Mouse (Mus musculus): ENCODE results near the gene Nr1h2. TPM values are rescaled to one million over a fixed set of nuclear protein-coding genes. Genes with fewer than 3 reads are reported as not detected.

Gene Nr1h2
- polyA plus RNA-seq, 1 experiment from 2014 or later = 62.0 TPM

DNA sequence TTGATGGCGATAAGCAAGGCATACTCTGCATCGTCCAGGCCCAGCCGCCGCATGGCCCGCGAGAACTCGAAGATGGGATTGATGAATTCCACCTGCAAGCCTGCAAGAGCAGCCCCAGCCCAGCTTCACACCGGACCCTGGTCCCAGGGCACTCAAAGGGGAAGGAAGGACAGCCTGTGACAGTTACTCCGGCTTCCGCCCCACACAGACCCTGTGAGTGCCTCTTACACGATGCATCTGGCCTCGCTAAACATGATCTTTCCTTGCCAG is 3.4 kb downstream of the Nr1h2 start:
- Histone ChIP-seq H3K36me3 (ENCODE audit: control insufficient read depth, insufficient read depth, low read length) (peaks cover 28% of the 10 kb centered on the region), H3K4me2 (ENCODE audit: low read length) (no peak overlapping the region), H3K4me3 (replicated peaks; ENCODE audit: low read depth, low read length) (no peak overlapping the region), H3K27ac (replicated peaks; ENCODE audit: low read depth, low read length) (no peak overlapping the region), H3K27me3 (ENCODE audit: control insufficient read depth, insufficient read depth, low read length) (no peaks in the 10 kb centered on the region), H3K9ac (replicated peaks; ENCODE audit: low read length) (no peak overlapping the region), H3K9me3 (ENCODE audit: control insufficient read depth, low read length) (no peaks in the 10 kb centered on the region), H3K4me1 (ENCODE audit: control insufficient read depth, insufficient read depth, low read length) (peaks cover 16% of the 10 kb centered on the region)
- ATAC-seq (ENCODE audit: low FRiP score, low TSS enrichment) = no peak
- DNase-seq = no peak
- WGBS = 98% methylated on average over 12 of the region's 12 CpGs

DNA sequence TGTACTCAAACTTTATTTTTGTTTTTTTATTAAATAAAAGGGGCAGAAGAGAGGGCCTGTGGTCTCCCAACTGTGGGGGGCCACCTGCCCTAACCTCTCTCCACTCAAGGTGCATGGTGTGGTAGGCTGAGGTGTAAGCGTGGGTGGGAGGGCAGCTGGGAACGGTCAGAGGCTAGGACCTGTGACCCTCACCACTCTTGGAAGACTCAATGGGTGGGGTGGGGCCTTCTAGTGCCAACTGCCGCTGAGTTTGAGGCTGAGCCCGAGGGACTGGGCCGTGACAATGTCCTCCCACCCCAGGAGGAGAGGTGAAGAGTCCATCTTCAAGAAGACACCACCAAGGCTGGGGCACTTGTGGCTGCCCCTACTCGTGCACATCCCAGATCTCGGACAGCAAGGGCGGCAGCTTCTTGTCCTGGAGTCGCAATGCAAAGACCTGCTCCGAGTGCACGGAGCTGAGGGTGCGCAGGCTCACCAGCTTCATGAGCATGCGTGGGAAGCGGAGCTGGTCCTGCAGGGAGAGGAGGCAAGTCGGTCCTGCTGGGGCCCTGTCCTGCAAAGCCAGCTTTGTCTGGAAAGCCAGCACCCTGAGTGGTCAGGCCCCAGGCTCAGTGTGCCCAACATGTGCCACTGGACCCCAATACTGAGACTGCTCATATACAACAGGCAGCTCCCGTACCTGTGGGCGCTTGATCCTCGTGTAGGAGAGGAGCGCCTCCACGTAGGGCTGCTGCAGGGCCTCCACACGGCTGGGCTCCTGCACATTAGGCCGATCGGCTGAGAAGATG is 3.9 kb downstream of the Nr1h2 start:
- no peak for DNase-seq
- H3K27ac ChIP-seq (replicated peaks; ENCODE audit: low read depth, low read length) = no peak overlapping the region
- H3K27me3 ChIP-seq (ENCODE audit: control insufficient read depth, insufficient read depth, low read length) = no peaks in the 10 kb centered on the region
- no peak overlapping the region for H3K4me2 ChIP-seq (ENCODE audit: low read length)
- peaks cover 28% of the 10 kb centered on the region for H3K36me3 ChIP-seq (ENCODE audit: control insufficient read depth, insufficient read depth, low read length)
- no peak overlapping the region for H3K9ac ChIP-seq (replicated peaks; ENCODE audit: low read length)
- peaks cover 16% of the 10 kb centered on the region for H3K4me1 ChIP-seq (ENCODE audit: control insufficient read depth, insufficient read depth, low read length)
- 96% methylated on average over 23 of the region's 23 CpGs for WGBS
- H3K9me3 ChIP-seq (ENCODE audit: control insufficient read depth, low read length) = no peaks in the 10 kb centered on the region
- no peak for ATAC-seq (ENCODE audit: low FRiP score, low TSS enrichment)
- H3K4me3 ChIP-seq (replicated peaks; ENCODE audit: low read depth, low read length) = no peak overlapping the region

DNA sequence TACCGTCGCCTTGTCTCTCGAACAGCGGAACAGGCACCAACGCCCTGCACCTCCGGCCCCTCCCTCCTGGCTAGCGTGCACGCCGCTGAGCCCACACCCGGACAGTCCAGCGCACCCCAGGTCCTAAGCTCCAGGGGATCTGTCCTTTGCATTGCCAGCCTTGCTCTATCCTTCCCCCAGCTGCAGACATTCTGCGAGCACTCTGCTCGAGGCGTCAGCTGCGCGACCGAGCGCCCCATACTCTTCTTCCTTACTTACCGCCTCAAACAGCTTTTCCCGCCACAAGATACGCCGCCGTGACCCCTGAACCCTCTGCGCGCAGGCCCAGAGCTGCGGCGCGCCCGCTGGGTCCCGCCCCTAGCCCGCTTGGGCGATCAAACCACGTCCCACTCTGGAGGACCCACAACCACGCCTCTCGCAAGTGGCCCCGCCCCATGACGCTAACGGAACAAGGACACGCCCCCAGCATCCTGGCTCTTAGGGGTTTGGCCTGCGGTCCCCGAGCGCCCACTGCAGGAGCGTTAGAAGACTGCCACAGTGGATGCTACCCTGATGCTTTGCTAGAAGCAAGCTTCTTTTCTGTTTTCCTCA is 5.2 kb downstream of the Nr1h2 start, which contains the start of gene Pold1:
Gene Pold1, minus strand, starts transcription at position 353 of the 591 bp plus-strand sequence.
- ATAC-seq (ENCODE audit: low FRiP score, low TSS enrichment) (peak; percentile 90), DNase-seq (peak; percentile 99)
- Histone ChIP-seq H3K4me3 (replicated peaks; ENCODE audit: low read depth, low read length) (peak within 1 kb of the TSS; percentile 56), H3K36me3 (ENCODE audit: control insufficient read depth, insufficient read depth, low read length) (peaks cover 28% of the 10 kb centered on the region), H3K27me3 (ENCODE audit: control insufficient read depth, insufficient read depth, low read length) (no peaks in the 10 kb centered on the region), H3K4me2 (ENCODE audit: low read length) (peak within 1 kb of the TSS; percentile 95), H3K27ac (replicated peaks; ENCODE audit: low read depth, low read length) (peak within 1 kb of the TSS; percentile 49; the same call in 1 of the 2 replicates), H3K4me1 (ENCODE audit: control insufficient read depth, insufficient read depth, low read length) (peaks cover 16% of the 10 kb centered on the region), H3K9ac (replicated peaks; ENCODE audit: low read length) (peak within 1 kb of the TSS; percentile 45), H3K9me3 (ENCODE audit: control insufficient read depth, low read length) (no peaks in the 10 kb centered on the region)
- 0% methylated on average over 43 of the region's 43 CpGs for WGBS

DNA sequence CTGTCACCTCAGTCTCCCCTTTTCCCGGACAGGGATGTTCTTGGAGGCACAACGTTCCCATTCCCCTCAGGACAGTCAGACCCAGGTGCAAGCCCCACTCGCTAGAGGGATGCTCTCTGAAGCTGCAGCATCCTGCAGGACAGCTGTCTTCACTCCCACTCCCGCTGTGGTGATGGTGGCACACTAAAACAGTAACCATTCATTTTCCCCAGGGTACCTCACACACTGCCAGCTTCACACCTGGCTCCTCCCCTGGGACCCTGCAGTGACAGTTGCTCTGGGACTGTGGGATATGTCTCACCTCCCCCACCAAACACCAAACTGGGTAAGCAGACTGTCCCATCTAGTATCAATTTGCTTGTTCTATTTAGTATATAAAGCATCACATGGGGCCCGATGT is 6.0 kb downstream of the Nr1h2 start:
- Histone ChIP-seq H3K36me3 (ENCODE audit: control insufficient read depth, insufficient read depth, low read length) (peaks cover 28% of the 10 kb centered on the region), H3K4me3 (replicated peaks; ENCODE audit: low read depth, low read length) (peak overlapping the region; percentile 56), H3K4me2 (ENCODE audit: low read length) (peak overlapping the region; percentile 95), H3K27ac (replicated peaks; ENCODE audit: low read depth, low read length) (no peak overlapping the region), H3K27me3 (ENCODE audit: control insufficient read depth, insufficient read depth, low read length) (no peaks in the 10 kb centered on the region), H3K4me1 (ENCODE audit: control insufficient read depth, insufficient read depth, low read length) (peaks cover 9% of the 10 kb centered on the region), H3K9ac (replicated peaks; ENCODE audit: low read length) (peak overlapping the region; percentile 37; the same call in 1 of the 2 replicates), H3K9me3 (ENCODE audit: control insufficient read depth, low read length) (no peaks in the 10 kb centered on the region)
- no peak for ATAC-seq (ENCODE audit: low FRiP score, low TSS enrichment)
- no peak for DNase-seq
- 30% methylated on average over 5 of the region's 5 CpGs for WGBS

DNA sequence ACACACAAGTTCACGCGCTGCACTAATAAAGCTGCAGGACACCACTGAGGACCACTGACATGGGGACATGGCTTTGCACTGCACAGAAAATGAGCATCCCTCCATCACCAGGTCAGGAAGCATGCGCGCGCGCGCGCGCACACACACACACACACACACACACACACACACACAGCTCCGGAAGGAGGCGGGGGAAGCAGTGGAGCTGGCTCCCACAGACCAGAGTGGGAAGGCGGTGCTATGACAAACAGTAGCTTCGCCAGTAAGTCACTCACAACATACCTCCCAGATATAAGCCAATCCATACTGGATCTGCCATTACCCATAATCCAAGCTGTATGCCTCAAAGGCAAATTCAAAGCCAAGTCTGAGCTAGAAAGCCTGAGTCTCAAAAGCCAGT is 6.7 kb downstream of the Nr1h2 start:
- no peak overlapping the region for H3K27ac ChIP-seq (replicated peaks; ENCODE audit: low read depth, low read length)
- H3K27me3 ChIP-seq (ENCODE audit: control insufficient read depth, insufficient read depth, low read length) = no peaks in the 10 kb centered on the region
- peaks cover 31% of the 10 kb centered on the region for H3K36me3 ChIP-seq (ENCODE audit: control insufficient read depth, insufficient read depth, low read length)
- no peak overlapping the region for H3K9ac ChIP-seq (replicated peaks; ENCODE audit: low read length)
- no peaks in the 10 kb centered on the region for H3K9me3 ChIP-seq (ENCODE audit: control insufficient read depth, low read length)
- DNase-seq (no peak), ATAC-seq (ENCODE audit: low FRiP score, low TSS enrichment) (no peak)
- peak overlapping the region; percentile 95; the same call in 1 of the 2 replicates for H3K4me2 ChIP-seq (ENCODE audit: low read length)
- H3K4me3 ChIP-seq (replicated peaks; ENCODE audit: low read depth, low read length) = 0 out of 2 replicates have a peak overlapping the region, but pooled peaks have one; percentile 56
- WGBS = 95% methylated on average over 13 of the region's 13 CpGs
- peaks cover 8% of the 10 kb centered on the region for H3K4me1 ChIP-seq (ENCODE audit: control insufficient read depth, insufficient read depth, low read length)

DNA sequence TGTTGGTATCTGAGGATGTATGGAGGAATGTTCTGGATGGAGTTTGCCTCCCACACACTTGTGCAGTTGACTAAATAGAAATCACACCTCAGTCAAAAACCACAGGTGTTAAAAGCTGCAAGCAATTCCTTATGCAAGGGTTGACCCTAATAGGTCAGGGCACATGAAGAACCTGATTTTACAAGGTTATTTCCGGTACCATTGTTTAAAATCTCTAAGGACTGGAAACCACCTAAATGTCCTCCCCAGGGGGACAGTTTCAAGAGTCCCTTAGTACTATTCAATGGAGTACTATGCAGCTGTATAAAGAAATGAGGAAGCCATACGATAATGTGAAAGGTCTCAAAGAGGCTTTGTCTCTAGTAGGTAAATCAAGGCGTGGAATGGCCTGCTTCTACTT is 7.5 kb downstream of the Nr1h2 start:
- Histone ChIP-seq H3K4me2 (ENCODE audit: low read length) (no peak overlapping the region), H3K4me3 (replicated peaks; ENCODE audit: low read depth, low read length) (no peak overlapping the region), H3K4me1 (ENCODE audit: control insufficient read depth, insufficient read depth, low read length) (peaks cover 8% of the 10 kb centered on the region), H3K9ac (replicated peaks; ENCODE audit: low read length) (no peak overlapping the region), H3K27ac (replicated peaks; ENCODE audit: low read depth, low read length) (no peak overlapping the region), H3K27me3 (ENCODE audit: control insufficient read depth, insufficient read depth, low read length) (no peaks in the 10 kb centered on the region), H3K9me3 (ENCODE audit: control insufficient read depth, low read length) (no peaks in the 10 kb centered on the region), H3K36me3 (ENCODE audit: control insufficient read depth, insufficient read depth, low read length) (peaks cover 24% of the 10 kb centered on the region)
- DNase-seq = no peak
- ATAC-seq (ENCODE audit: low FRiP score, low TSS enrichment) = no peak
- 98% methylated on average over 3 of the region's 3 CpGs for WGBS

DNA sequence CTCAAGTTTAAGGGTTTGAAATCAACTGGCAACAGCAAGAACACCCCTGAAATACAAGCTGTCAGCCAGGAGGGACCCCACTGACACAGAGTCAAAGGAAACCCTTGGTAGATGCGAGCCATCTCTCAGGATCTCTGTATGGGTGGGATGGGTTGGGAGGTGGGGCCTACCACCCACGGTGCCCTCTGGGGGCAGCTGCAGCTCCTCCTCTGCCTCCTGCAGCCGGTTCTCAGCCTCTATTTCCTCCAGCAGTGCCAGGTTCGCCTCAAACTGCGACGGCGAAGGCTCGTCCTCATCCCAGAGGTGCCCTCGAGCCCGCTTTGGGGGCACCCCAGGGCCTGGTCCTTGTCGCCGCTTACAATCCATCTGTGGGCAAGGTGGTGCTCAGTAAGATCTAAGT is 10.7 kb downstream of the Nr1h2 start:
- Histone ChIP-seq H3K4me3 (replicated peaks; ENCODE audit: low read depth, low read length) (no peak overlapping the region), H3K9me3 (ENCODE audit: control insufficient read depth, low read length) (no peaks in the 10 kb centered on the region), H3K9ac (replicated peaks; ENCODE audit: low read length) (no peak overlapping the region), H3K4me2 (ENCODE audit: low read length) (no peak overlapping the region), H3K36me3 (ENCODE audit: control insufficient read depth, insufficient read depth, low read length) (peaks cover 30% of the 10 kb centered on the region), H3K4me1 (ENCODE audit: control insufficient read depth, insufficient read depth, low read length) (peaks cover 7% of the 10 kb centered on the region), H3K27me3 (ENCODE audit: control insufficient read depth, insufficient read depth, low read length) (no peaks in the 10 kb centered on the region), H3K27ac (replicated peaks; ENCODE audit: low read depth, low read length) (no peak overlapping the region)
- ATAC-seq (ENCODE audit: low FRiP score, low TSS enrichment) = no peak
- WGBS = 83% methylated on average over 12 of the region's 12 CpGs
- no peak for DNase-seq

DNA sequence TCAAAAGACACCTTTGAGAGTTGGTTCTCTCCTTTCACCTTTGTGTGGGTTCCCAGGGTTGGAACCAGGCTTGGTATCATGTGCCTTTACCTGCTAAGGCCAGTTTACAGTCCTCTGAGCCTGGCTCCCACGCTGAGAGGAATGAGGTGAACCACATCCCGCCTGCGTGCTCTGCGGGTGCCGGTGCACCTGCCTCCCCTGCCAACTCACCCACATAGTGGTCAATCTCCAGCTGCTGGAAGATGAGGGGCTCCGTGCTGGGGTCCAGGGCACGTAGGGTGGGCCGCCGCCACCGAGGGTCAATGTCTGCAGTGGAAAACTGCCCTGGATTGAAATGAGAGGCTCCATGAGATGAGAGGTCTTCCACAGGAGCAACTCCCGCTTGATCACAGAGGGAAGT is 11.2 kb downstream of the Nr1h2 start:
- Histone ChIP-seq H3K9me3 (ENCODE audit: control insufficient read depth, low read length) (no peaks in the 10 kb centered on the region), H3K27ac (replicated peaks; ENCODE audit: low read depth, low read length) (no peak overlapping the region)

More for the DNA sequence above, 11.2 kb downstream of the Nr1h2 start:
- WGBS = 96% methylated on average over 11 of the region's 11 CpGs
- Histone ChIP-seq H3K9ac (replicated peaks; ENCODE audit: low read length) (no peak overlapping the region), H3K4me1 (ENCODE audit: control insufficient read depth, insufficient read depth, low read length) (peaks cover 2% of the 10 kb centered on the region; the same call in 1 of the 2 replicates), H3K27me3 (ENCODE audit: control insufficient read depth, insufficient read depth, low read length) (no peaks in the 10 kb centered on the region), H3K4me3 (replicated peaks; ENCODE audit: low read depth, low read length) (no peak overlapping the region), H3K36me3 (ENCODE audit: control insufficient read depth, insufficient read depth, low read length) (peaks cover 34% of the 10 kb centered on the region), H3K4me2 (ENCODE audit: low read length) (no peak overlapping the region)
- no peak for DNase-seq
- no peak for ATAC-seq (ENCODE audit: low FRiP score, low TSS enrichment)
